Mouse (Mus musculus) gastrocnemius, adult 2 months (tissue): ENCODE data around the gene Ifne. TPM values are rescaled to one million over a fixed set of nuclear protein-coding genes. Genes with fewer than 3 reads are reported as not detected.

Source experiments
- DNase-seq: peaks from one replicate; pipeline ENCODE4 v3.0.0; 2022
- H3K27ac ChIP-seq: fragments of 200-600 bp; 2 replicates; pipeline ENCODE4 v1.8.1; 2022; ENCODE audit warnings: mild to moderate bottlenecking
- H3K4me3 ChIP-seq: fragments of 200-600 bp; 2 replicates; pipeline ENCODE4 v1.8.1; 2022; ENCODE audit warnings: mild to moderate bottlenecking, moderate library complexity
- CTCF ChIP-seq: fragments of 200-600 bp; IDR thresholded peaks from 2 replicates; pipeline ENCODE4 v1.8.1; 2022; ENCODE audit warnings: antibody characterized with exemption, mild to moderate bottlenecking, moderate library complexity
- intact Hi-C: fragments of 180-260 bp; cut with DNase I; formaldehyde crosslinking; loops from one replicate; pipeline ENCODE4 v1.15.1; 2025
- total RNA-seq, 2 experiments: library from RNA; stranded (reverse); gene quantifications; 2 replicates each; pipeline ENCODE4 v1.2.3; 2021

Gene Ifne
- total RNA-seq, 2 experiments from 2014 or later = not detected

DNA sequence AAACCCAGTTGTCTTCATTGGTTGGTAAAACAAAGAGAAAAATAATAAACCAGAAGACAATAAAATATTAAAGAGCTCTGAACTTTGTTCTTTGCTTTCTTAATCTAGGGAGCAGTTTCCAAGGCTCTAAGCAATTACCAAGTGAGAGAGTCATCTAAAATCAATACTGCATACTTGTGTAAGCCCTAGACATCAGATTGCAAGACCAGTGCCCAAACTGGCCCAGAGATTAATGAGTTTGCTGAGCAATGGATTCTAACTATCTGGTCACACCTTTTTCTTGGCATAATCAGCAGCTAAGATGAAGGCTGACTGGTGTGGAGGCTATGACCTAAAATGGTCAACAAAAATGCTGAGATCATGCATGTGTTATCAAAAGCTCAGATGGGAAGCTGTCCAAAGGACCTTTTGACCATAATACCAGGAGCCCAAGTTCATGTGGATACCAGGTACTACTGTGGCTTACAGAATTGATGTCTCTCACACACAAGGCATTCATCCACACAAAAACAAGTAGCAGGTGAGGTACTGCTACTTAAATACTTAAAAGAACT, 13.3 kb upstream of the Ifne start:
- intact Hi-C loops = no loop called here
- DNase-seq = no peak

DNA sequence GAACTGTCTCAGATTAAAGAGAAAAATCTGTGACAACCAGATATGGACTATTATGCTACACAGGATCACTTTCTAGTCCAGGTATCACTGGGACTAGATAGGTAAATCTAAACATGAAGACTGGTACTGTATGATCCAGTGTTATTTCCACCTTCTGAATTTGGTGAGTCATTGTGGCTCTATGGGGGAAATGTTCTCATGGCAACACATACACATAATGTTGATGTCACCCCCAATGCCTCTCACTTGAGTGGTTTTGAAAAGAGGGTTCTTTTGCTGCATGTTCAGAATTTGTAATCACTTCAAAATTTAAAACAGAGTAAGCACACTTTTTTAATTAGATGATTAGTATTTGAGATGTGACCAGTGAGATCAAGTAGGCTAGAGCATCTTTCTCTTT, 8.2 kb upstream of the Ifne start:
- no peak overlapping the region for H3K4me3 ChIP-seq
- TF ChIP-seq CTCF = no peak
- no peak overlapping the region for H3K27ac ChIP-seq
- DNase-seq = no peak
- intact Hi-C loops = no loop called here

More for the DNA sequence above, 13.3 kb upstream of the Ifne start:
- no peak for TF ChIP-seq CTCF
- Histone ChIP-seq H3K27ac (no peak overlapping the region), H3K4me3 (no peak overlapping the region)

DNA sequence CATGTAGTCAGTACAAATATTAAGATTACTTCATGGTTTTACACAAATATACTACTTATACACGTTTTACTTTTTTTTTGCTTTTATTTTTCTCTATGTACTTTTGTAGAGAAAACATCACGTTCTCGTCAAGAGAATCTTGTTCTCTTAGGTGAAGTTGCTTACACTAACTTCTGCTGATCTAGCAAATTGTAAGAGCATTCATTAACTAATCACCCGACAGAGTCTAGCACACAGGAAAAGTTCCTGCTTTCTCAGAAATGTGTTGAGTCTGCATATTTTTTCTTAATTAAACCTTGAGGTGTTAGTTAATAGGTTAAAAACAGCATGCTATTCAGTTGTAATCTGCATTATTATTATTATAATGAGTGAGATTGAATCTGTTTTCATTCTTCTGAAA, 1.2 kb downstream of the Ifne start:
- intact Hi-C loops = no loop called here
- Histone ChIP-seq H3K27ac (no peak overlapping the region), H3K4me3 (no peak overlapping the region)
- no peak for TF ChIP-seq CTCF
- no peak for DNase-seq

DNA sequence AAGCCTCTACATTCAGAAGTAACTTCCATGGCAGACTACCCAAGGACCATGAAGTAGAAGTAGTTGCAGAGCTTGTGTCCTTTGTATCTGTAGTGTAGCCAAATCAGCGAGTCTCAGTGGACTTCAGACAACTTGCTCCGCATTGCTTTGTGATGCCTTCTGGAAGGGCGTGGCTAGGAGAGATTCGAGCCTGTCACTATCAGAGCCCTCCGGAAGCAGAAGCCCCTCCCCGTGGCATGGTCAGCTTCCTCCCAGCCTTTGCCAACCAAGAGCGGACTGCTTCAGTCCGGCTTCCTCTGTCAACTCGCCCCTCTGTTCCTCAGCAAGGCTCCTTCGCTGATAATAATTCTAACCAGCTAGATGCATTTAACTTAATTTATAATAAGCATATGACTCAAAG, 1.8 kb downstream of the Ifne start:
- Histone ChIP-seq H3K27ac (no peak overlapping the region), H3K4me3 (no peak overlapping the region)
- DNase-seq = no peak
- intact Hi-C loops = no loop called here
- no peak for TF ChIP-seq CTCF

DNA sequence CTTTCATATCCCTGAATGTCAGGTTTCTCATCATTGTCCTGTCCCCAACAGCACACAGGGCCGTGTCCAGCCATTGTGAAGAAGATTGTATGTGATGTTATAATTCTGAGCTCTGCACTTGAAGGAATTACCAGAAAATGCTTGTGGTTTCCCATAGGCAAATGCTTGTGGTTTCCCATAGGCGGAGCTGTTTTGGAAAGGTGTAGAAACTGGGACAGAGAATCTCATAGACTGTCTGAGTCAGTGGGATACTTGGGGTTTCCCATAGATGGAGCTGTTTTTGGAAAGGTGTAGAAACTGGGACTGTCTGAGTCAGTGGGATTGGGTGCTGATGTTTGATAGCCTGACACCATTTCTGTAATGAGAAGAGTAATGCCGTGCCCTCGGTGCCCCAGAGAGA, 3.5 kb downstream of the Ifne start:
- H3K27ac ChIP-seq = no peak overlapping the region
- DNase-seq = no peak
- TF ChIP-seq CTCF = peak; percentile 14; the same call in 1 of the 2 replicates
- no peak overlapping the region for H3K4me3 ChIP-seq
- intact Hi-C loops = no loop called here

DNA sequence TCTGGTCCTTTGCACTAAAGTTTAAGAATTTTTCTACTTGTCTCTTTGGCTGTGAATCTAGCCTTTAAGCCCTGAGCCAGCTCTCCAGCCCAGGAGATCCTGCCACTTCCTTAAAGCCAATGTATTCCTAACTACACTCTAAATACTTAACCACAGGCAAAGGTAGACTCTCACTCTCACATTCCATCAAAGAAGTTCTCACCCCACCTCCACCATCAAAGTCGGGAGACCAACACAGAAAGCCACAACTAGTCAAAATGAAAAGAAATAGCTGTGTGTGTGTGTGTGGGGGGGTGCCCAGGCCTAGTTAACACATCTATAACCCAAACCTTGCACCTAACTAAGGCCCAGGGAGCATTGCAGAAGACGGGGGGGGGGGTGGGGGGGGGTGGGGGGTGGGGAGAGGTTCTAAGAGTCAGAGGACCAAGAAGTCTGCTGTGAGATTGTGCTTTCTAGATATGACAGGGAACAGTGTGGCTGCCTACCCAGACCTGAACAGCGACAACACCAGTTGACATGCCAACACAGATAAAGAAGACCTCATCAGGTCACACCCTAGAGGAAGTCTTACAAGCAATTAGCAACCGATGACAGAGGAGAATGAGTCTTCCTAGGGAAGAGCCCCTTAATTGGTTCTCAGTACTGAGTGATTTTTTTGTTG, 4.4 kb downstream of the Ifne start:
- Histone ChIP-seq H3K27ac (no peak overlapping the region), H3K4me3 (no peak overlapping the region)
- no peak for DNase-seq
- no peak for TF ChIP-seq CTCF
- intact Hi-C loops = no loop called here

DNA sequence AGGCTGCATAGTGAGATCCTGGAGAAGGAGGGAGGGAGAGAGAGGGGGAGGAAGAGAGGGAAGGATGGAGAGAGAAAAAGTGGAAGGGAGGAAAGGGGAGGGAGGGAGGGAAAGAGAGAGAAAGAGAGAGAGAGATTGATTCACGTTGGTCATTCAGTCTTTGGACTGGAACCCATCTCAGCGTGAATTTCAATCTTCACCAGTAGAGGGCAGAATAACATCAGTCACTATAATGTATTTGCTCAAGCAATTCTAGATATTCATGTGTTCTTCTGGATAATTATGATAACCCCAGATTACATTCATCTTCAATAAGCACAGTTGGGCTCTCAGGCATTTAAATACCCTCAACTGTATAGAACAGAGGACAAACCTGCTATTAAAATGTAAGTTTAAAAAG, 7.3 kb downstream of the Ifne start:
- intact Hi-C loops = loop anchor here (1.0 kb wide), 1 partner anchor 257 kb away; no protein-coding TSS in a partner anchor
- DNase-seq = no peak
- TF ChIP-seq CTCF = peak; percentile 79

DNA sequence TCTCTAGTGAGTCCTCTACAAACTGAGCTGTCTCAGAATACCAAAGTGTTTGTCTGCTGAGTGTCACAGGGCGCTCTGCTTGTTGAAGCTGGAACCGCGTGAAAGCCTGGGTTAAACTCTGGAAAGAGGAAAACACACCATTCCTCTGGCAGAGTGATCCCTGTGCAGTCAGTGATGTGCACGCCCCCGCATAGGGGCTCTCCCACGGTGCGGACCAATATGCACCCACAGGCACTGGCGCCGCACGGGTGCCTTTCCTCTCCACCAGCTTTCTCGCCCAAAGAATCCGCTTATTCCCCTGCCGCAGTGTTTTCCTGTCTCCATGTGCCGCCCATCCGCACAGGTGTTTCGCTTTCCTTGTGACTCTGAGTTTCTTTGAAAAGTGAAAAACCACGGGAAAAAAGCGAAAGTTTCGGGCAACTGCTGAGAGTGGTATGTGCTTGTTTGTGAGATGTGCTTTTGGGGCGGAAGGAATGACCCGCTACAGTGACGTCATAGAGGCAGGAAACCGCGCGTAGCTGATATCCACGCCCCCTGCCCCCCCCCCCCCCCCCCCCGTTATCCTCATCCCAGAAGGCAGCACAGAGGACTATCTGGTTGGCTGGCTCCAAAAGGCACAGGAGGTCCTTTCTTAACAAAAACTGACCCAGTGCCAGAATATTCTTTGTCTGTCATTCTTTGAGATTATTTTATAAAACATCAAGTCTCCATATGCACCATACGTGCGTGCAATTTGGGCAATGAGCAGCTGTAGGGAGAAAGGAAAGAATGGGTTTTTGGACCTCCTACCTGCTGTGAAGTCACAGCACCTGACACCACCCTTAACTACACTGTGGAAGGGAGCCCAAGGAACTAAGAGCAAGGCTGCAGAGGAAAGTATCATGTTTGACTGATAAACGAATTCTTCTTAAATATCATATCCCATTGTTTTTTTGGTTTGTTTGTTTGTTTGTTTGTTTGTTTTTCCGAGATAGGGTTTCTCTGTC, 11.8 kb downstream of the Ifne start:
- intact Hi-C loops = no loop called here
- Histone ChIP-seq H3K4me3 (peak overlapping the region; percentile 76), H3K27ac (peak overlapping the region; percentile 66)
- TF ChIP-seq CTCF = no peak
- DNase-seq = no peak

More for the DNA sequence above, 7.3 kb downstream of the Ifne start:
- H3K27ac ChIP-seq = no peak overlapping the region
- H3K4me3 ChIP-seq = no peak overlapping the region

DNA sequence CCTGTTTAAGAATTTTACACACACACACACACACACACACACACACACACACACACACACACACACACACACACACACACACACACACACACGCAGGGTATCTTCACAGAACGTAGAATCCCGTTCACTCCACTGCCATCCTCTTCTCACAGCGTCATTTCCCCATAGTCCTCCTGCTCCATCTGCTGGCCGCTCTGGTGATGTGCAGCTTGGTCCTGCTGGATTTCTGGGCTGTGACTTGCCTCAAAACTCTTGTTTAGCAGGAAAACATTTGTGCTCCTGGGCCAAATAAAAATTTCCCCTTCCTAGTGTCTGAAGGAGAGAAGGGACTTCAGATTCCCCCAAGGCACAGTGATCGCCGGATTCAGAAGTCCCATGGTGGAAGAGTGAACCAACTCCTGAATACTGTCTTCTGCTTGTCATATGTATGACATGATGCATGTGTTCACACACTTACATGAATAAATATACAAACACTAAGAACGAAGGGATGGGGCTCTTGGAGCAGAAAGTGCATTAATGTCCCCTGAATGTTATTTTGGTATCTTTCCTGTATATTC, 12.6 kb downstream of the Ifne start:
- DNase-seq = peak; percentile 71
- Histone ChIP-seq H3K27ac (peak overlapping the region; percentile 66; the same call in 1 of the 2 replicates), H3K4me3 (peak overlapping the region; percentile 76)
- TF ChIP-seq CTCF = peak; percentile 81
- intact Hi-C loops = no loop called here

DNA sequence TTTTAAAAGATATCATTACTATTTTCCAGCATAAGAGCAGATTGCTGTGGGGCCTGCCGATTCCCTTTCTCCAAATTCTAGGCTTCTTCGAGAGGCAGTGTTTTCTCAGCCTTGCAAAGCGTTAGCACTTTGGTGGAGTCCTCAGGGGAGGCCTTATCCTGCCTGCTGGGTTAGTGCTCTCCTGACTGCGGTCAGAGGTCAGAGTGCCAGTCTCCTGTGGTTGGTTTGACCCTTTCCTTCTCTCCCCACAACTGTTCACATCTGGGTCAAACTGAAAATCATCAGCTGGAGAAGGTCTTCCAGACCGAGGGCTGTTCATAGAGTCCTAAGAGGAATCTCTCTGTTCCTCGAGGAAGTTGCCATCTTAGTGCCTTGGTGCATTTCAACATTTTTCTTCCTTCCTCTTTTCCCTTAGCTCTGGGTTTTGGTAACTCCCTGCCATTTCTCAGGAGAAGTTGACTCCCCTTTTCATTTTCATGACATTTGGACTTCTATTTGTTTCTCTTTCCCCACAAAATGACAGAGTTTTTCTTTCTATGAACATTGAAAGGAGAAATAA, 14.9 kb downstream of the Ifne start:
- intact Hi-C loops = no loop called here
- TF ChIP-seq CTCF = no peak

DNA sequence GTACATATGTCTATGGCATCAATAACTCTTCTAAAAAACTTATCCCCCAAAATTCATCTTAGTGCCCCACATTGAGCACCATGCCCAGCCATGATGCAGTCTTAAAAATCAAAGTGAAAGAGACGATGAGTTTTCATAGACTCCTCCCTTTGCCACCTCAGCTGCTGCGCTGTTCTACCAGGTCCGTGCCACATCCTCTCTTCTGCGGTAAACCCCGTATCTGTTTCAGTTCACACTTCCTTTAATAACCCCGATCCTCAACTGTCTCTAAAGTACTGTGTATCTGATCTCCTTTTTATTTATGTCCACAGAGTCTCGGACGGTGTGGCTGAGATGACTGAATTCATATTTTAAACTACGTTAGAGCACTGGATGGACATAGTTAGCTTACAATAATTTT, 15.4 kb downstream of the Ifne start:
- Histone ChIP-seq H3K4me3 (no peak overlapping the region), H3K27ac (no peak overlapping the region)
- DNase-seq = no peak
- intact Hi-C loops = no loop called here
- no peak for TF ChIP-seq CTCF

More for the DNA sequence above, 14.9 kb downstream of the Ifne start:
- no peak for DNase-seq
- Histone ChIP-seq H3K4me3 (no peak overlapping the region), H3K27ac (no peak overlapping the region)

DNA sequence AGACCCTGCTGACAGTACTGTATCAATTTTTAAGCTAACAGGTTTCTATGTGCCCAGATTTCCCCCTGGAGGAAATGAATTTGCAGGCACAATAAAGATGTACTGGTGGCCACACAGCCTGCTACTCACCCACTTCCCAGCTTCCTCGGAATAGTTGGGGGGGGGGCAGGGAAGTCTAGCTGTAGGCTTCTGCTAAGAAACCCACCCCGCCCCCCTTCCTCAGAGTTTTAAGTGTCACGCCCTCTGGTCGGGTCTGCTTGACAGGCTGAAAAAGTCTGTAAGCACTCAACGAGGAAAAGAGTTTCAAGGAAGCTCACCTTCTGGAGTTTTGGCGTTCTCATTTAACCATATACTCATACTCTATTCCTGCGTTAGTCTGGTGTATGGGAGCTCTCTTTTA, 16.7 kb downstream of the Ifne start:
- Histone ChIP-seq H3K27ac (no peak overlapping the region), H3K4me3 (no peak overlapping the region)
- no peak for DNase-seq
- no peak for TF ChIP-seq CTCF
- intact Hi-C loops = no loop called here
